10 mouse cellular contexts compared by ENCODE assay signal in genomic region chr12:10655185-10655544, GRCm38 (mm10).
DNase-seq lines count a peak whose midpoint lies in the region; ATAC-seq and TF ChIP-seq lines count a peak whose summit lies in the region.
"Had no signal": no experiment of that assay in that cellular context is flagged by ENCODE, and none has a peak within 500 bp of the region (broad histone marks: within the 10 kb centered on the region; RNA-seq: fewer than 3 reads in every experiment).

No protein-coding gene starts in this region.

- H3K4me1 ChIP-seq in forebrain, embryonic 14.5 days (ENCODE audit: control insufficient read depth, insufficient read depth, low read length): no peaks in the 10 kb centered on the region
- no peaks in the 10 kb centered on the region for H3K4me1 ChIP-seq in forebrain, embryonic 10.5 days
- peaks cover 5% of the 10 kb centered on the region for H3K4me1 ChIP-seq in forebrain, embryonic 16.5 days (replicated peaks; ENCODE audit: control insufficient read depth, insufficient read depth, low read length)
- 0 out of 2 replicates have a peak, but pooled peaks cover 2% of the 10 kb centered on the region for H3K4me1 ChIP-seq in forebrain, postnatal 0 days (ENCODE audit: insufficient read depth)
- H3K4me1 ChIP-seq: embryonic facial prominence, embryonic 10.5 days; embryonic facial prominence, embryonic 12.5 days had no signal

- H3K9me3 ChIP-seq in forebrain, embryonic 14.5 days (replicated peaks; ENCODE audit: control insufficient read depth, low read length): no peaks in the 10 kb centered on the region
- no peaks in the 10 kb centered on the region for H3K9me3 ChIP-seq in forebrain, embryonic 10.5 days
- no peaks in the 10 kb centered on the region for H3K9me3 ChIP-seq in forebrain, embryonic 16.5 days (ENCODE audit: control insufficient read depth, low read length)
- no peaks in the 10 kb centered on the region for H3K9me3 ChIP-seq in forebrain, postnatal 0 days (ENCODE audit: low read length)
- H3K9me3 ChIP-seq: embryonic facial prominence, embryonic 10.5 days; embryonic facial prominence, embryonic 12.5 days had no signal

- no peaks in the 10 kb centered on the region for H3K36me3 ChIP-seq in forebrain, embryonic 14.5 days (ENCODE audit: control insufficient read depth, insufficient read depth, low read length)
- no peaks in the 10 kb centered on the region for H3K36me3 ChIP-seq in forebrain, embryonic 10.5 days (replicated peaks)
- H3K36me3 ChIP-seq in forebrain, embryonic 16.5 days (ENCODE audit: control insufficient read depth, insufficient read depth): no peaks in the 10 kb centered on the region
- no peaks in the 10 kb centered on the region for H3K36me3 ChIP-seq in forebrain, postnatal 0 days (ENCODE audit: insufficient read depth)
- H3K36me3 ChIP-seq: embryonic facial prominence, embryonic 10.5 days; embryonic facial prominence, embryonic 12.5 days had no signal

- no peak overlapping the region for H3K4me3 ChIP-seq in forebrain, embryonic 14.5 days (ENCODE audit: low read depth, low read length)
- no peak overlapping the region for H3K4me3 ChIP-seq in forebrain, embryonic 10.5 days
- H3K4me3 ChIP-seq in forebrain, embryonic 16.5 days (replicated peaks; ENCODE audit: low read length): no peak overlapping the region
- no peak overlapping the region for H3K4me3 ChIP-seq in forebrain, postnatal 0 days (ENCODE audit: low read depth, low read length)
- H3K4me3 ChIP-seq: embryonic facial prominence, embryonic 10.5 days; embryonic facial prominence, embryonic 12.5 days had no signal

- no peak overlapping the region for H3K4me2 ChIP-seq in forebrain, embryonic 14.5 days (ENCODE audit: low read length)
- no peak overlapping the region for H3K4me2 ChIP-seq in forebrain, embryonic 16.5 days (ENCODE audit: low read length)
- no peak overlapping the region for H3K4me2 ChIP-seq in forebrain, postnatal 0 days (ENCODE audit: low read depth)
- H3K4me2 ChIP-seq: embryonic facial prominence, embryonic 12.5 days had no signal

- H3K27me3 ChIP-seq in forebrain, embryonic 14.5 days (replicated peaks; ENCODE audit: control insufficient read depth, insufficient read depth, low read length): no peaks in the 10 kb centered on the region
- no peaks in the 10 kb centered on the region for H3K27me3 ChIP-seq in forebrain, embryonic 10.5 days (ENCODE audit: poor library complexity, severe bottlenecking)
- no peaks in the 10 kb centered on the region for H3K27me3 ChIP-seq in forebrain, embryonic 16.5 days (replicated peaks; ENCODE audit: control insufficient read depth, insufficient read depth, low read length)
- H3K27me3 ChIP-seq in forebrain, postnatal 0 days (ENCODE audit: insufficient read depth, low read length): no peaks in the 10 kb centered on the region
- H3K27me3 ChIP-seq: embryonic facial prominence, embryonic 12.5 days had no signal

- TF ChIP-seq CTCF in forebrain, postnatal 0 days (IDR thresholded peaks at IDR 0.05; ENCODE audit: low read depth): no peak

- ATAC-seq in forebrain, embryonic 14.5 days: 0 out of 2 replicates have a peak, but pooled peaks have one; percentile 43
- ATAC-seq in forebrain, embryonic 16.5 days: peak; percentile 56
- ATAC-seq in forebrain, postnatal 0 days: peak; percentile 5; the same call in 1 of the 2 replicates

- no peak overlapping the region for H3K9ac ChIP-seq in forebrain, embryonic 14.5 days (ENCODE audit: low read length)
- no peak overlapping the region for H3K9ac ChIP-seq in forebrain, embryonic 16.5 days (replicated peaks; ENCODE audit: low read depth, low read length)
- no peak overlapping the region for H3K9ac ChIP-seq in forebrain, postnatal 0 days
- H3K9ac ChIP-seq: embryonic facial prominence, embryonic 12.5 days had no signal

- no peak for DNase-seq in forebrain, embryonic 14.5 days (ENCODE audit: low spot score)
- no peak for DNase-seq in forebrain, embryonic 10.5 days (ENCODE audit: extremely low spot score, low spot score)
- DNase-seq in forebrain, postnatal 0 days: no peak
- no peak for DNase-seq in cerebellum, adult 9-10 months
- DNase-seq: adrenal gland, adult 2 months; adrenal gland, postnatal 10 days; adrenal gland, postnatal 25 days had no signal

- H3K27ac ChIP-seq in forebrain, embryonic 14.5 days (ENCODE audit: low read depth, low read length): no peak overlapping the region
- H3K27ac ChIP-seq in forebrain, embryonic 10.5 days: no peak overlapping the region
- H3K27ac ChIP-seq in forebrain, embryonic 16.5 days (ENCODE audit: low read length): no peak overlapping the region
- H3K27ac ChIP-seq in forebrain, postnatal 0 days (ENCODE audit: low read depth, low read length): no peak overlapping the region
- H3K27ac ChIP-seq: embryonic facial prominence, embryonic 10.5 days; embryonic facial prominence, embryonic 12.5 days had no signal

Comparison
In these comparisons a context has a peak if more than half of its experiments do, and no peak if none do; other contexts are left out.
1. ATAC-seq: peak in every context shown above with its lines; median percentile 56 in forebrain, embryonic 16.5 days; 43 in forebrain, embryonic 14.5 days; 5 in forebrain, postnatal 0 days.